Mouse (Mus musculus) ES-E14 (cell line): ENCODE data around the gene Gm26938.

Experiments used
- HCFC1 ChIP-seq: IDR thresholded peaks from 2 replicates; pipeline ENCODE4 v1.6.1; 2012; ENCODE audit warnings: low read length, inconsistent platforms, borderline replicate concordance; ENCODE audit not compliant: insufficient read depth
- MAFK ChIP-seq: IDR thresholded peaks from 2 replicates; pipeline ENCODE4 v1.6.1; 2014; ENCODE audit warnings: mild to moderate bottlenecking, low read depth, low read length, inconsistent platforms; ENCODE audit not compliant: insufficient read depth
- ZNF384 ChIP-seq: IDR thresholded peaks from 2 replicates; pipeline ENCODE4 v1.6.1; 2012; ENCODE audit warnings: low read depth, low read length, inconsistent platforms

GRCm38 (mm10) chr5:139803601-139804102 is 22.6 kb downstream of the Gm26938 start:
- TF ChIP-seq MAFK (no peak), ZNF384 (no peak), HCFC1 (0 out of 2 replicates have a peak, but pooled peaks have one; percentile 24)
